Mouse (Mus musculus): ENCODE measurements around the gene Cage1. TPM values are rescaled to one million over a fixed set of nuclear protein-coding genes. Genes with fewer than 3 reads are reported as not detected.

Gene Cage1
- polyA plus RNA-seq, 1 experiment from 2014 or later = 2.2 TPM

DNA sequence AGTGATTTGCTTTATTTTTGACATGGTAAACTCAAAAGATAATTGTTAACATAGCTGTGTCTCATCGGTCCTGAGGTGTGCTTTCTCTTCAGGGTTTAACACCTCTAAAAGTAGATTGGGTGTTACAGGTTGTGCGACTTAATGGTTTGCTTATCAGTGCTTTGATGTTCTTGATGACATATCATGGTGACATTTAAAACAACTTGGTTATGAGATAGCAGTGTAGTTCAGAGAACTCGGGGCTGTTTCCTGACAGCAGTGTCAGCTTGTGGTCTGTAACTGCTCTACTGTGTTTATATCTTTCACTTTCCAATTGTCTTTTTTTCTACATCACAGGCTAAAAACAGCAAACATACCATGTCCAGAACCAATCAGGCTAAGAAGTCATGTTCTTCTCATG lies 13.0 kb upstream of the Cage1 start:
- Histone ChIP-seq H3K27ac (replicated peaks) (no peak overlapping the region), H3K9ac (no peak overlapping the region)
- WGBS = 100% methylated on average over 3 of the region's 3 CpGs

DNA sequence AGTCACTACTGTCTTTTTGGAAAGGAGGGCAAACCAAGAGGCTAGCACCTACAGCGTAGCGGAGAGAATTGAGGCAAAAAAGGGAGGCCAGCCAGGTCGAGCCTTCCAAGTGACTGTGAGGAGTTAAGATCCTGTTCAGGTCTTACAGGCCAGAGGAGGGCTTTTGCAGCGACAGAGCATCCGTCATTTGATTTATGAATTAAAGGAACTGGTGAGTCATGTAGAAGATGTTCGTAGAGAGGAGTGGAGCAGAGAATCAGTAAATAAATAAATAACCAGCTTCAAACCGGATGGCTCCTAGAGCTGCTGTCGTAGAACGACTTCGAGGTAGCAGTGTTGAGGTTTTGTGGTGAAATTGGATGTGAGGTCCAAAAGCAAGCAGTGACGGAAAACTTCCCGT lies 942 bp upstream of the Cage1 start:
- WGBS = 54% methylated on average over 12 of the region's 12 CpGs
- H3K9me3 ChIP-seq = no peaks in the 10 kb centered on the region
- peaks cover 24% of the 10 kb centered on the region for H3K36me3 ChIP-seq

More for the DNA sequence above, 13.0 kb upstream of the Cage1 start:
- H3K4me3 ChIP-seq = no peak overlapping the region
- H3K4me1 ChIP-seq (replicated peaks) = no peaks in the 10 kb centered on the region
- ATAC-seq (ENCODE audit: low FRiP score, low read depth) = no peak
- no peaks in the 10 kb centered on the region for H3K9me3 ChIP-seq
- H3K4me2 ChIP-seq = no peak overlapping the region
- no peaks in the 10 kb centered on the region for H3K27me3 ChIP-seq
- peaks cover 89% of the 10 kb centered on the region for H3K36me3 ChIP-seq

GRCm38 (mm10) chr13:38036343-38037043 lies 376 bp downstream of the Cage1 start, which contains the start of gene Riok1:
Gene Riok1, plus strand, starts transcription at chr13:38036995.
- Histone ChIP-seq H3K4me3 (peak within 1 kb of the TSS; percentile 59), H3K27ac (replicated peaks) (peak within 1 kb of the TSS; percentile 84), H3K9ac (peak within 1 kb of the TSS; percentile 74), H3K4me1 (replicated peaks) (peaks cover 23% of the 10 kb centered on the region), H3K9me3 (no peaks in the 10 kb centered on the region), H3K27me3 (no peaks in the 10 kb centered on the region), H3K4me2 (peak within 1 kb of the TSS; percentile 80), H3K36me3 (peaks cover 17% of the 10 kb centered on the region)
- 13% methylated on average over 37 of the region's 37 CpGs for WGBS
- peak; percentile 77; the same call in 1 of the 2 replicates for ATAC-seq (ENCODE audit: low FRiP score, low read depth)

More for the DNA sequence above, 942 bp upstream of the Cage1 start:
- H3K27ac ChIP-seq (replicated peaks) = no peak overlapping the region
- peak overlapping the region; percentile 74 for H3K9ac ChIP-seq
- H3K4me3 ChIP-seq = peak overlapping the region; percentile 59
- peak overlapping the region; percentile 80 for H3K4me2 ChIP-seq
- no peak for ATAC-seq (ENCODE audit: low FRiP score, low read depth)
- H3K4me1 ChIP-seq (replicated peaks) = peaks cover 23% of the 10 kb centered on the region
- no peaks in the 10 kb centered on the region for H3K27me3 ChIP-seq

GRCm38 (mm10) chr13:38028407-38028806 lies 8.5 kb downstream of the Cage1 start:
- ATAC-seq (ENCODE audit: low FRiP score, low read depth) = no peak
- Histone ChIP-seq H3K4me2 (no peak overlapping the region), H3K4me1 (replicated peaks) (no peaks in the 10 kb centered on the region), H3K27ac (replicated peaks) (no peak overlapping the region), H3K36me3 (no peaks in the 10 kb centered on the region), H3K9me3 (no peaks in the 10 kb centered on the region), H3K27me3 (no peaks in the 10 kb centered on the region), H3K4me3 (no peak overlapping the region), H3K9ac (no peak overlapping the region)
- WGBS = 89% methylated on average over 4 of the region's 4 CpGs

DNA sequence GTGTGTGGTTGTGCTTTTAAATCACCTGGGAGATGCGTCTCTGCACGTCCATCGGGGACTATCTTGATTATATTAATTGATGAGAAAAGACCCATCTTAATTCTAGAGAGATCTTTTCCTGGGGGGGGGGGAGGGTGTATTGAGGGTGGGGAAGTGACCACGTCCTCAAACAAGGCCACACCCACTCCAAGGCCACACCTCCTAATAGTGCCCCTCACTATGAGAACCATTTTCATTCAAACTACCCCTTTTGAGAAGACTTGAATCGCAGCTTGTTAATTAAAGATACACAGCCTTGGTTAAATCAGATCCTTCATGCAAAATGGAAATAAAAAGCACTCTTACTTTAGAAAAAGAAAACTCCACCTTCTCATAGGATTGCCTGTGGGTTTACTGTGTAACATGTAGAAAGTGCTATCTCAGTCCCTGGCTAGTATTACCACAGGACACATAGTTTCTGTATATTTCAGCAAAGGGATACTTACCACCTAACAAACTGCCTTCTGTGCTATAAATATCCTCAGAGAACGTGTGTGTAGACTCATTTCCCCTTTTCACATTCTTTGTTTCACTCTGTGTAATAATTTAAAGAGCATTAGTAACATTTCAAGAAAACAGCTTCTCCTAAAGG lies 9.1 kb downstream of the Cage1 start:
- no peak for ATAC-seq (ENCODE audit: low FRiP score, low read depth)
- WGBS = 69% methylated on average over 6 of the region's 6 CpGs

GRCm38 (mm10) chr13:38025874-38026273 lies 11.0 kb downstream of the Cage1 start:
- no peaks in the 10 kb centered on the region for H3K4me1 ChIP-seq (replicated peaks)
- WGBS = 34% methylated on average over 4 of the region's 4 CpGs
- no peaks in the 10 kb centered on the region for H3K36me3 ChIP-seq
- no peaks in the 10 kb centered on the region for H3K9me3 ChIP-seq
- H3K27ac ChIP-seq (replicated peaks) = no peak overlapping the region
- H3K9ac ChIP-seq = no peak overlapping the region
- no peak overlapping the region for H3K4me3 ChIP-seq
- ATAC-seq (ENCODE audit: low FRiP score, low read depth) = no peak
- H3K27me3 ChIP-seq = no peaks in the 10 kb centered on the region
- no peak overlapping the region for H3K4me2 ChIP-seq

More for the DNA sequence above, 9.1 kb downstream of the Cage1 start:
- Histone ChIP-seq H3K27ac (replicated peaks) (no peak overlapping the region), H3K9ac (no peak overlapping the region), H3K36me3 (no peaks in the 10 kb centered on the region), H3K27me3 (no peaks in the 10 kb centered on the region), H3K4me1 (replicated peaks) (no peaks in the 10 kb centered on the region), H3K9me3 (no peaks in the 10 kb centered on the region), H3K4me2 (no peak overlapping the region), H3K4me3 (no peak overlapping the region)

- WGBS = 79% methylated on average over 3 of the region's 3 CpGs
- Histone ChIP-seq H3K9ac (no peak overlapping the region), H3K4me2 (no peak overlapping the region), H3K36me3 (no peaks in the 10 kb centered on the region), H3K27me3 (no peaks in the 10 kb centered on the region), H3K27ac (replicated peaks) (no peak overlapping the region), H3K9me3 (no peaks in the 10 kb centered on the region), H3K4me1 (replicated peaks) (no peaks in the 10 kb centered on the region), H3K4me3 (no peak overlapping the region)
- ATAC-seq (ENCODE audit: low FRiP score, low read depth) = no peak
Observed at GRCm38 (mm10) chr13:38018791-38019190, 18.1 kb downstream of the Cage1 start.

GRCm38 (mm10) chr13:38015591-38015990 lies 21.3 kb downstream of the Cage1 start:
- no peak for ATAC-seq (ENCODE audit: low FRiP score, low read depth)
- 94% methylated on average over 4 of the region's 4 CpGs for WGBS
- no peaks in the 10 kb centered on the region for H3K4me1 ChIP-seq (replicated peaks)
- no peaks in the 10 kb centered on the region for H3K27me3 ChIP-seq
- no peaks in the 10 kb centered on the region for H3K9me3 ChIP-seq
- no peak overlapping the region for H3K4me3 ChIP-seq
- no peak overlapping the region for H3K4me2 ChIP-seq
- no peaks in the 10 kb centered on the region for H3K36me3 ChIP-seq
- H3K9ac ChIP-seq = no peak overlapping the region
- no peak overlapping the region for H3K27ac ChIP-seq (replicated peaks)

GRCm38 (mm10) chr13:38012436-38012835 lies 24.4 kb downstream of the Cage1 start:
- no peaks in the 10 kb centered on the region for H3K9me3 ChIP-seq
- H3K27ac ChIP-seq (replicated peaks) = no peak overlapping the region
- no peak overlapping the region for H3K4me3 ChIP-seq
- H3K4me2 ChIP-seq = no peak overlapping the region
- H3K4me1 ChIP-seq (replicated peaks) = no peaks in the 10 kb centered on the region
- no peaks in the 10 kb centered on the region for H3K27me3 ChIP-seq
- H3K36me3 ChIP-seq = no peaks in the 10 kb centered on the region
- no peak for ATAC-seq (ENCODE audit: low FRiP score, low read depth)
- H3K9ac ChIP-seq = no peak overlapping the region
- 85% methylated on average over 5 of the region's 5 CpGs for WGBS

GRCm38 (mm10) chr13:38010444-38010910 lies 26.4 kb downstream of the Cage1 start:
- no peak overlapping the region for H3K9ac ChIP-seq
- no peaks in the 10 kb centered on the region for H3K4me1 ChIP-seq (replicated peaks)
- H3K4me2 ChIP-seq = no peak overlapping the region
- H3K36me3 ChIP-seq = no peaks in the 10 kb centered on the region
- no peak overlapping the region for H3K27ac ChIP-seq (replicated peaks)
- no peaks in the 10 kb centered on the region for H3K27me3 ChIP-seq
- 86% methylated on average over 5 of the region's 5 CpGs for WGBS
- H3K4me3 ChIP-seq = no peak overlapping the region
- H3K9me3 ChIP-seq = no peaks in the 10 kb centered on the region
- no peak for ATAC-seq (ENCODE audit: low FRiP score, low read depth)

DNA sequence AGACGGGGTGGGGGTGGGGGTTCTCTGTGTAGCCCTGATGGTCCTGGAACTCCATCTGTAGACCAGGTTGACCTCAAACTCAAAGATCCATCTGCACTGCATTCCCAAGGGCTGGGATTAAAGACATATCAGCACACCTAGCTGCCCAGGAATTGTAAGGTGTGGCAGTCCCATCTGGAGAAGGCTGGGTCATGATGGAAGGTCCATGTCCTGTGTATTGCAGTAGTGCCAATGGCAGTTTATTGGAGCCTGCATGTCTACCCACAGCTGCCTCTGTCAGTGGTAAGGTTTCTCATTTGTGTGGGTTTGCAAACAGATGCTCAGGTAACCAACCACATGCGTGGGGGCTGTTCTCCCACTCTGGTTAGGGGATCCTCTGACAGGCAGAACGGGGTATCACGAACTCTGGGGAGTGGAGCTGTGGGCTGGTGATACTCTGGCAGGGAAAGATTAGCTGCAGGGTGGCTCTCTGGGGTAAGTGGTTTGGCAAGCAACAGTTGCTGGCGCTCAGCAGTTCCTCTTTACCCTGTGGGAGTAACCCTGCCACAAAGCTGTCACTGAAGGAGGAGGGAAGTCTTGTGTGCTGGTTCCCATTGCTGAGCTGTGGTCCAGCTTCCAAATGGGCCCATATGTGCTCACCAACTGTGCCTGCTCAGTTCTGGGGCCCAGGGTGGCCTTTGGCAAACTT lies 27.0 kb downstream of the Cage1 start:
- no peak overlapping the region for H3K4me3 ChIP-seq
- ATAC-seq (ENCODE audit: low FRiP score, low read depth) = no peak
- H3K4me1 ChIP-seq (replicated peaks) = no peaks in the 10 kb centered on the region
- no peak overlapping the region for H3K4me2 ChIP-seq
- no peaks in the 10 kb centered on the region for H3K36me3 ChIP-seq
- H3K9me3 ChIP-seq = no peaks in the 10 kb centered on the region
- no peak overlapping the region for H3K27ac ChIP-seq (replicated peaks)
- H3K27me3 ChIP-seq = no peaks in the 10 kb centered on the region
- no peak overlapping the region for H3K9ac ChIP-seq
- WGBS = 86% methylated on average over 5 of the region's 5 CpGs

GRCm38 (mm10) chr13:38007972-38008371 lies 28.9 kb downstream of the Cage1 start:
- Histone ChIP-seq H3K27ac (replicated peaks) (no peak overlapping the region), H3K9me3 (no peaks in the 10 kb centered on the region), H3K27me3 (no peaks in the 10 kb centered on the region), H3K9ac (no peak overlapping the region), H3K36me3 (no peaks in the 10 kb centered on the region), H3K4me1 (replicated peaks) (no peaks in the 10 kb centered on the region), H3K4me2 (no peak overlapping the region), H3K4me3 (no peak overlapping the region)
- ATAC-seq (ENCODE audit: low FRiP score, low read depth) = no peak
- 95% methylated on average over 2 of the region's 2 CpGs for WGBS

Measured in hindbrain, embryonic 15.5 days (tissue).